Mouse (Mus musculus): ENCODE measurements around the gene Plekhm2.

GRCm38 (mm10) chr4:141625774-141626550 lies 38.7 kb downstream of the Plekhm2 start:
- no peak for TF ChIP-seq CTCF (IDR thresholded peaks at IDR 0.05; ENCODE audit: insufficient read depth, low read depth, low read length)
- TF ChIP-seq POLR2A (IDR thresholded peaks at IDR 0.05; ENCODE audit: insufficient read depth, low read depth, low read length): no peak

All from olfactory bulb, adult 2 months (tissue).